Mouse (Mus musculus): ENCODE results near the gene Cars.

GRCm38 (mm10) chr7:143583956-143584355, 15.9 kb downstream of the Cars start:
- TF ChIP-seq CTCF (conservative IDR thresholded peaks at IDR 0.05; ENCODE audit: low read length) (peak; percentile 74), NANOG (IDR thresholded peaks at IDR 0.05; ENCODE audit: borderline replicate concordance, low read length) (no peak), POU5F1 (IDR thresholded peaks at IDR 0.05; ENCODE audit: borderline replicate concordance, low read length) (no peak)

Data from E14TG2a.4 (cell line).